Mouse (Mus musculus) neural tube, embryonic 12.5 days (tissue): ENCODE measurements around the gene Arhgap23. TPM values are rescaled to one million over a fixed set of nuclear protein-coding genes. Genes with fewer than 3 reads are reported as not detected.

Source experiments
- ATAC-seq: fragments of 200-750 bp; cut with Nextera tagmentation; 2 replicates; pipeline ENCODE4 v1.8.0; 2017; ENCODE audit warnings: low read depth, mild to moderate bottlenecking, moderate TSS enrichment, moderate library complexity; ENCODE audit not compliant: low FRiP score
- H3K27ac ChIP-seq: fragments of 300-500 bp; sonication (generic); 2 replicates; pipeline ENCODE4 v1.5.1; 2016
- H3K27me3 ChIP-seq: fragments of 300-500 bp; sonication (generic); replicated peaks from 2 replicates; pipeline ENCODE4 v1.6.1; 2016; ENCODE audit warnings: mild to moderate bottlenecking
- H3K36me3 ChIP-seq: fragments of 300-500 bp; sonication (generic); 2 replicates; pipeline ENCODE4 v1.6.1; 2016; ENCODE audit warnings: mild to moderate bottlenecking
- H3K4me1 ChIP-seq: fragments of 300-500 bp; sonication (generic); 2 replicates; pipeline ENCODE4 v1.6.1; 2016
- H3K4me2 ChIP-seq: fragments of 300-500 bp; sonication (generic); replicated peaks from 2 replicates; pipeline ENCODE4 v1.6.1; 2016; ENCODE audit warnings: mild to moderate bottlenecking
- H3K4me3 ChIP-seq: fragments of 300-500 bp; sonication (generic); 2 replicates; pipeline ENCODE4 v1.5.1; 2016
- H3K9ac ChIP-seq: fragments of 300-500 bp; sonication (generic); 2 replicates; pipeline ENCODE4 v1.6.1; 2016; ENCODE audit warnings: mild to moderate bottlenecking
- H3K9me3 ChIP-seq: fragments of 300-500 bp; sonication (generic); 2 replicates; pipeline ENCODE4 v1.6.1; 2016; ENCODE audit warnings: mild to moderate bottlenecking
- WGBS: fragments of 180-500 bp; shearing (Covaris S2); methylation state at CpG from one replicate; pipeline ENCODE4 v1.1.7; 2016; 5-methylcytosine and 5-hydroxymethylcytosine counted together
- polyA plus RNA-seq: library from polyadenylated mRNA; unstranded; fragments of >200 nt; fragmentation: Nextera tagmentation; extraction: Ambion mirVana; gene quantifications from 2 replicates; pipeline ENCODE4 v1.2.1, GENCODE M21; 2016

The Arhgap23 gene
- polyA plus RNA-seq, 1 experiment from 2014 or later = 9.3 TPM

GRCm38 (mm10) chr11:97440441-97440881 is 25.1 kb downstream of the Arhgap23 start:
- H3K4me1 ChIP-seq = peaks cover 41% of the 10 kb centered on the region
- 3% methylated on average over 34 of the region's 34 CpGs for WGBS
- H3K4me3 ChIP-seq = peak overlapping the region; percentile 44
- H3K36me3 ChIP-seq = peaks cover 5% of the 10 kb centered on the region; the same call in 1 of the 2 replicates
- H3K4me2 ChIP-seq = peak overlapping the region; percentile 67
- no peak for ATAC-seq
- no peak overlapping the region for H3K27ac ChIP-seq
- peaks cover 54% of the 10 kb centered on the region for H3K27me3 ChIP-seq
- peak overlapping the region; percentile 56 for H3K9ac ChIP-seq
- no peaks in the 10 kb centered on the region for H3K9me3 ChIP-seq

- Histone ChIP-seq H3K4me3 (0 out of 2 replicates have a peak overlapping the region, but pooled peaks have one; percentile 1), H3K36me3 (peaks cover 5% of the 10 kb centered on the region; the same call in 1 of the 2 replicates), H3K4me2 (peak overlapping the region; percentile 67), H3K9ac (0 out of 2 replicates have a peak overlapping the region, but pooled peaks have one; percentile 56), H3K27ac (no peak overlapping the region), H3K4me1 (peaks cover 34% of the 10 kb centered on the region), H3K9me3 (no peaks in the 10 kb centered on the region), H3K27me3 (peaks cover 54% of the 10 kb centered on the region)
- 64% methylated on average over 15 of the region's 15 CpGs for WGBS
- ATAC-seq = no peak
Measured at GRCm38 (mm10) chr11:97441036-97441657, 25.8 kb downstream of the Arhgap23 start.

GRCm38 (mm10) chr11:97441658-97442125 is 26.4 kb downstream of the Arhgap23 start:
- no peak for ATAC-seq
- peaks cover 33% of the 10 kb centered on the region for H3K4me1 ChIP-seq
- no peak overlapping the region for H3K9ac ChIP-seq
- no peak overlapping the region for H3K27ac ChIP-seq
- H3K4me3 ChIP-seq = 0 out of 2 replicates have a peak overlapping the region, but pooled peaks have one; percentile 1
- H3K4me2 ChIP-seq = peak overlapping the region; percentile 67
- H3K9me3 ChIP-seq = no peaks in the 10 kb centered on the region
- peaks cover 5% of the 10 kb centered on the region; the same call in 1 of the 2 replicates for H3K36me3 ChIP-seq
- 10% methylated on average over 3 of the region's 3 CpGs for WGBS
- peaks cover 54% of the 10 kb centered on the region for H3K27me3 ChIP-seq

- Histone ChIP-seq H3K27ac (no peak overlapping the region), H3K27me3 (peaks cover 51% of the 10 kb centered on the region), H3K36me3 (peaks cover 5% of the 10 kb centered on the region; the same call in 1 of the 2 replicates), H3K4me3 (no peak overlapping the region), H3K9me3 (no peaks in the 10 kb centered on the region), H3K4me1 (peaks cover 26% of the 10 kb centered on the region), H3K4me2 (no peak overlapping the region), H3K9ac (no peak overlapping the region)
- 87% methylated on average over 11 of the region's 11 CpGs for WGBS
- no peak for ATAC-seq
Measured at GRCm38 (mm10) chr11:97442891-97443675, 27.8 kb downstream of the Arhgap23 start.

- Histone ChIP-seq H3K4me1 (peaks cover 29% of the 10 kb centered on the region), H3K27me3 (peaks cover 28% of the 10 kb centered on the region), H3K4me2 (no peak overlapping the region), H3K4me3 (no peak overlapping the region), H3K36me3 (peaks cover 9% of the 10 kb centered on the region), H3K9ac (no peak overlapping the region), H3K27ac (no peak overlapping the region), H3K9me3 (no peaks in the 10 kb centered on the region)
- WGBS = 73% methylated on average over 6 of the region's 6 CpGs
- ATAC-seq = no peak
Measured at GRCm38 (mm10) chr11:97445596-97445995, 30.3 kb downstream of the Arhgap23 start.

GRCm38 (mm10) chr11:97445999-97446511 is 30.7 kb downstream of the Arhgap23 start:
- Histone ChIP-seq H3K27me3 (peaks cover 23% of the 10 kb centered on the region), H3K9me3 (no peaks in the 10 kb centered on the region), H3K36me3 (peaks cover 9% of the 10 kb centered on the region), H3K4me3 (no peak overlapping the region), H3K9ac (no peak overlapping the region), H3K27ac (no peak overlapping the region), H3K4me1 (peaks cover 33% of the 10 kb centered on the region), H3K4me2 (no peak overlapping the region)
- WGBS = 67% methylated on average over 4 of the region's 4 CpGs
- no peak for ATAC-seq

GRCm38 (mm10) chr11:97447979-97448378 is 32.6 kb downstream of the Arhgap23 start:
- H3K9ac ChIP-seq = no peak overlapping the region
- peaks cover 6% of the 10 kb centered on the region; the same call in 1 of the 2 replicates for H3K27me3 ChIP-seq
- no peak overlapping the region for H3K4me3 ChIP-seq
- H3K9me3 ChIP-seq = no peaks in the 10 kb centered on the region
- H3K4me2 ChIP-seq = no peak overlapping the region
- WGBS = 78% methylated on average over 7 of the region's 7 CpGs
- no peak overlapping the region for H3K27ac ChIP-seq
- H3K4me1 ChIP-seq = peaks cover 30% of the 10 kb centered on the region
- H3K36me3 ChIP-seq = peaks cover 25% of the 10 kb centered on the region
- ATAC-seq = no peak

- no peak for ATAC-seq
- no peak overlapping the region for H3K27ac ChIP-seq
Measured at GRCm38 (mm10) chr11:97448611-97449394, 33.5 kb downstream of the Arhgap23 start.

GRCm38 (mm10) chr11:97449601-97450293 is 34.4 kb downstream of the Arhgap23 start:
- 13% methylated on average over 15 of the region's 15 CpGs for WGBS

More at GRCm38 (mm10) chr11:97448611-97449394, 33.5 kb downstream of the Arhgap23 start:
- H3K9ac ChIP-seq = no peak overlapping the region
- H3K36me3 ChIP-seq = peaks cover 30% of the 10 kb centered on the region
- H3K9me3 ChIP-seq = no peaks in the 10 kb centered on the region
- no peak overlapping the region for H3K4me2 ChIP-seq
- no peak overlapping the region for H3K4me3 ChIP-seq
- WGBS = 91% methylated on average over 11 of the region's 11 CpGs
- 0 out of 2 replicates have a peak, but pooled peaks cover 4% of the 10 kb centered on the region for H3K27me3 ChIP-seq
- H3K4me1 ChIP-seq = peaks cover 36% of the 10 kb centered on the region

GRCm38 (mm10) chr11:97450305-97450922 is 35.1 kb downstream of the Arhgap23 start:
- Histone ChIP-seq H3K27ac (0 out of 2 replicates have a peak overlapping the region, but pooled peaks have one; percentile 32), H3K9ac (peak overlapping the region; percentile 67), H3K4me3 (peak overlapping the region; percentile 50), H3K4me2 (peak overlapping the region; percentile 71), H3K9me3 (no peaks in the 10 kb centered on the region), H3K36me3 (peaks cover 37% of the 10 kb centered on the region), H3K27me3 (no peaks in the 10 kb centered on the region), H3K4me1 (peaks cover 41% of the 10 kb centered on the region)
- WGBS = 30% methylated on average over 10 of the region's 10 CpGs
- ATAC-seq = peak; percentile 54

More at GRCm38 (mm10) chr11:97449601-97450293, 34.4 kb downstream of the Arhgap23 start:
- Histone ChIP-seq H3K9ac (peak overlapping the region; percentile 67), H3K9me3 (no peaks in the 10 kb centered on the region), H3K36me3 (peaks cover 35% of the 10 kb centered on the region), H3K4me2 (peak overlapping the region; percentile 71), H3K27me3 (no peaks in the 10 kb centered on the region), H3K27ac (0 out of 2 replicates have a peak overlapping the region, but pooled peaks have one; percentile 32), H3K4me1 (peaks cover 40% of the 10 kb centered on the region), H3K4me3 (peak overlapping the region; percentile 50)
- ATAC-seq = peak; percentile 86
